Mouse (Mus musculus) B cell, adult 2 months (primary cell): Measurements from ENCODE around the gene Slc25a21.

ENCODE experiments used
- DNase-seq, 2 experiments: peaks; one replicate each; pipeline ENCODE4 v3.0.0; 2022

Slc25a21 gene

GRCm38 (mm10) chr12:56727631-56728030 is 469.6 kb downstream of the Slc25a21 start:
- no peak for DNase-seq

GRCm38 (mm10) chr12:56718707-56719051 is 478.6 kb downstream of the Slc25a21 start:
- no peak for DNase-seq

GRCm38 (mm10) chr12:56717971-56718706 is 479.1 kb downstream of the Slc25a21 start:
- DNase-seq: no peak

GRCm38 (mm10) chr12:56701004-56701403 is 496.3 kb downstream of the Slc25a21 start:
- no peak for DNase-seq

GRCm38 (mm10) chr12:56699915-56700900 is 497.1 kb downstream of the Slc25a21 start:
- DNase-seq: no peak

- DNase-seq: no peak
Observed at GRCm38 (mm10) chr12:56699351-56699750, 497.9 kb downstream of the Slc25a21 start.

GRCm38 (mm10) chr12:56698191-56698980 is 498.9 kb downstream of the Slc25a21 start:
- DNase-seq: no peak

- no peak for DNase-seq
Observed at GRCm38 (mm10) chr12:56697785-56698184, 499.5 kb downstream of the Slc25a21 start.

GRCm38 (mm10) chr12:56697011-56697740 is 500.1 kb downstream of the Slc25a21 start:
- DNase-seq: no peak

GRCm38 (mm10) chr12:56696174-56697010 is 500.9 kb downstream of the Slc25a21 start:
- DNase-seq: no peak

GRCm38 (mm10) chr12:56695358-56696173 is 501.7 kb downstream of the Slc25a21 start:
- no peak for DNase-seq

- DNase-seq: no peak
Observed at GRCm38 (mm10) chr12:56694936-56695335, 502.3 kb downstream of the Slc25a21 start.

GRCm38 (mm10) chr12:56694361-56694760 is 502.9 kb downstream of the Slc25a21 start:
- no peak for DNase-seq

- DNase-seq: no peak
Observed at GRCm38 (mm10) chr12:56693411-56694098, 503.7 kb downstream of the Slc25a21 start.

GRCm38 (mm10) chr12:56692536-56692935 is 504.7 kb downstream of the Slc25a21 start:
- no peak for DNase-seq

GRCm38 (mm10) chr12:56691427-56692079 is 505.7 kb downstream of the Slc25a21 start, which contains the start of gene Pax9:
Pax9 (plus strand) TSS chr12:56691767.
- no peak for DNase-seq

- DNase-seq: no peak
Observed at GRCm38 (mm10) chr12:56691001-56691400, 506.3 kb downstream of the Slc25a21 start.

GRCm38 (mm10) chr12:56690366-56690765 is 506.9 kb downstream of the Slc25a21 start:
- no peak for DNase-seq

- DNase-seq: no peak
Observed at GRCm38 (mm10) chr12:56689736-56690135, 507.5 kb downstream of the Slc25a21 start.
